Mouse (Mus musculus): ENCODE data around the gene Catip.

Gene Catip

GRCm38 (mm10) chr1:74397268-74397918, 35.5 kb downstream of the Catip start:
- DNase-seq (ENCODE audit: low read depth in 1 of 2, low spot score in 2 of 2): peak; percentile 96 to 97

GRCm38 (mm10) chr1:74397919-74398451, 36.1 kb downstream of the Catip start:
- DNase-seq (ENCODE audit: low read depth in 1 of 2, low spot score in 2 of 2): peak in 1 of 2 experiments; percentile 71

- DNase-seq (ENCODE audit: low read depth in 1 of 2, low spot score in 2 of 2): no peak
These were observed 38.6 kb downstream of the Catip start for GRCm38 (mm10) chr1:74400531-74400930.

GRCm38 (mm10) chr1:74401015-74401702, 39.3 kb downstream of the Catip start:
- DNase-seq (ENCODE audit: low read depth in 1 of 2, low spot score in 2 of 2): no peak

GRCm38 (mm10) chr1:74404206-74404605, 42.3 kb downstream of the Catip start:
- DNase-seq (ENCODE audit: low read depth in 1 of 2, low spot score in 2 of 2): no peak

GRCm38 (mm10) chr1:74408589-74409504, 46.9 kb downstream of the Catip start, which contains the start of gene Vil1:
Gene Vil1 (plus strand): TSS chr1:74409376.
- no peak for DNase-seq (ENCODE audit: low read depth in 1 of 2, low spot score in 2 of 2)

- no peak for DNase-seq (ENCODE audit: low read depth in 1 of 2, low spot score in 2 of 2)
These were observed 49.9 kb downstream of the Catip start for GRCm38 (mm10) chr1:74411753-74412325.

GRCm38 (mm10) chr1:74412711-74413110, 50.8 kb downstream of the Catip start:
- no peak for DNase-seq (ENCODE audit: low read depth in 1 of 2, low spot score in 2 of 2)

- DNase-seq (ENCODE audit: low read depth in 1 of 2, low spot score in 2 of 2): no peak
These were observed 53.2 kb downstream of the Catip start for GRCm38 (mm10) chr1:74415143-74415542.
